Mouse (Mus musculus) megakaryocyte, embryonic 14.5 days (primary cell): ENCODE measurements around the gene Lrrc8c. TPM values are rescaled to one million over a fixed set of nuclear protein-coding genes. Genes with fewer than 3 reads are reported as not detected.

Experiments
- H3K27me3 ChIP-seq: replicated peaks from 2 replicates; pipeline ENCODE3; 2012; ENCODE audit warnings: inconsistent platforms
- H3K36me3 ChIP-seq: replicated peaks from 2 replicates; pipeline ENCODE3; 2012; ENCODE audit warnings: low read length, inconsistent platforms, mixed read lengths
- H3K4me1 ChIP-seq: 2 replicates; pipeline ENCODE4 v1.6.1; 2012; ENCODE audit warnings: inconsistent platforms
- H3K4me3 ChIP-seq: replicated peaks from 2 replicates; pipeline ENCODE3; 2012; ENCODE audit warnings: moderate library complexity, mild to moderate bottlenecking, inconsistent platforms
- H3K9me3 ChIP-seq: 2 replicates; pipeline ENCODE4 v1.6.1; 2012; ENCODE audit warnings: inconsistent platforms
- FLI1 ChIP-seq: IDR thresholded peaks from 2 replicates; pipeline ENCODE4 v1.6.1; 2012; ENCODE audit warnings: low read length, inconsistent platforms, mixed read lengths
- GATA1 ChIP-seq: IDR thresholded peaks from 3 replicates; pipeline ENCODE4 v1.6.1; 2012; ENCODE audit warnings: mixed read lengths, low read length, inconsistent platforms, borderline replicate concordance
- polyA plus RNA-seq: library from polyadenylated mRNA; stranded (reverse); fragments of >175 nt; gene quantifications from 2 replicates; pipeline ENCODE4 v1.2.3, GENCODE M21; 2012; ENCODE audit warnings: low replicate concordance; ENCODE audit not compliant: insufficient read depth

Lrrc8c gene
- polyA plus RNA-seq, 1 experiment = 30.7 TPM

- TF ChIP-seq GATA1 (no peak), FLI1 (no peak)
- Histone ChIP-seq H3K27me3 (no peaks in the 10 kb centered on the region), H3K4me1 (peaks cover 65% of the 10 kb centered on the region), H3K9me3 (no peaks in the 10 kb centered on the region), H3K4me3 (no peak overlapping the region), H3K36me3 (peaks cover 49% of the 10 kb centered on the region)
Observed at GRCm38 (mm10) chr5:105492367-105493246, 26.6 kb upstream of the Lrrc8c start.

- Histone ChIP-seq H3K4me1 (peaks cover 65% of the 10 kb centered on the region), H3K27me3 (no peaks in the 10 kb centered on the region), H3K9me3 (no peaks in the 10 kb centered on the region), H3K36me3 (peaks cover 41% of the 10 kb centered on the region), H3K4me3 (no peak overlapping the region)
- TF ChIP-seq FLI1 (no peak), GATA1 (no peak)
Observed at GRCm38 (mm10) chr5:105493377-105493776, 25.8 kb upstream of the Lrrc8c start.

GRCm38 (mm10) chr5:105494246-105494917, 24.8 kb upstream of the Lrrc8c start:
- H3K9me3 ChIP-seq = peaks cover 3% of the 10 kb centered on the region; the same call in 1 of the 2 replicates
- no peak for TF ChIP-seq FLI1
- no peak for TF ChIP-seq GATA1
- H3K36me3 ChIP-seq = peaks cover 31% of the 10 kb centered on the region
- H3K4me3 ChIP-seq = peak overlapping the region; percentile 29
- H3K27me3 ChIP-seq = no peaks in the 10 kb centered on the region
- peaks cover 67% of the 10 kb centered on the region for H3K4me1 ChIP-seq

- no peak for TF ChIP-seq GATA1
- TF ChIP-seq FLI1 = no peak
- Histone ChIP-seq H3K4me3 (peak overlapping the region; percentile 89), H3K4me1 (peaks cover 75% of the 10 kb centered on the region)
Observed at GRCm38 (mm10) chr5:105494918-105495901, 24.0 kb upstream of the Lrrc8c start.

GRCm38 (mm10) chr5:105496133-105496532, 23.1 kb upstream of the Lrrc8c start:
- H3K4me1 ChIP-seq = peaks cover 76% of the 10 kb centered on the region
- H3K36me3 ChIP-seq = peaks cover 21% of the 10 kb centered on the region
- TF ChIP-seq FLI1 (no peak), GATA1 (no peak)
- H3K4me3 ChIP-seq = peak overlapping the region; percentile 70
- H3K9me3 ChIP-seq = peaks cover 7% of the 10 kb centered on the region; the same call in 1 of the 2 replicates
- H3K27me3 ChIP-seq = no peaks in the 10 kb centered on the region

More at GRCm38 (mm10) chr5:105494918-105495901, 24.0 kb upstream of the Lrrc8c start:
- Histone ChIP-seq H3K9me3 (peaks cover 7% of the 10 kb centered on the region; the same call in 1 of the 2 replicates), H3K36me3 (peaks cover 31% of the 10 kb centered on the region), H3K27me3 (no peaks in the 10 kb centered on the region)

- Histone ChIP-seq H3K36me3 (peaks cover 18% of the 10 kb centered on the region), H3K4me1 (peaks cover 76% of the 10 kb centered on the region), H3K9me3 (peaks cover 7% of the 10 kb centered on the region; the same call in 1 of the 2 replicates), H3K27me3 (no peaks in the 10 kb centered on the region), H3K4me3 (no peak overlapping the region)
- TF ChIP-seq FLI1 (no peak), GATA1 (no peak)
Observed at GRCm38 (mm10) chr5:105496586-105496985, 22.6 kb upstream of the Lrrc8c start.

GRCm38 (mm10) chr5:105498429-105499000, 20.7 kb upstream of the Lrrc8c start:
- Histone ChIP-seq H3K4me3 (no peak overlapping the region), H3K9me3 (peaks cover 15% of the 10 kb centered on the region), H3K4me1 (peaks cover 65% of the 10 kb centered on the region), H3K36me3 (peaks cover 19% of the 10 kb centered on the region), H3K27me3 (peaks cover 1% of the 10 kb centered on the region)
- TF ChIP-seq FLI1 (no peak), GATA1 (no peak)

GRCm38 (mm10) chr5:105499396-105499795, 19.8 kb upstream of the Lrrc8c start:
- Histone ChIP-seq H3K36me3 (peaks cover 21% of the 10 kb centered on the region), H3K9me3 (peaks cover 20% of the 10 kb centered on the region), H3K27me3 (peaks cover 2% of the 10 kb centered on the region), H3K4me3 (no peak overlapping the region), H3K4me1 (peaks cover 58% of the 10 kb centered on the region)
- TF ChIP-seq GATA1 (no peak), FLI1 (no peak)
